Mouse (Mus musculus): ENCODE data around the gene Olfr1204.

Gene Olfr1204

GRCm38 (mm10) chr2:88848992-88849391, at the start of gene Olfr1204:
TSS of gene Olfr1204 (plus strand) at chr2:88849292.
- no peak for DNase-seq (ENCODE audit: low spot score)

DNA sequence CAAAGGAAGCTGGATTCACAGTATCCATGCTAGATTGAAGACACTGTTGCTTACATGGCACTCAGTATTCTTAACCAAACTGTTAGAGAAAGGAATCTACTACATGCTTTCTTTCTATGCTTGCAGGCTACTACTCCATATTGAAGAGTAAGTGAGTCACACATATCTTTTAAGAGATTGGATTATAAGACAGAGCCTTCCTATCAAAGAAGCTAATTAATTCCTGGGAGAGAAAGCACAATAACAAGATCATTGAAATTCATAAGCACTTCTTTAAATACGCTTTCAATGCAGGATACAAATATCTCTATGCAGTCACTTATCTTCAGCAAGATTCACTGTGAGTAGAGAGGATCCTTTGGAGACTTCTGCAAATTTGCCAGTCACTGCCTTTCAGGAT, 34.9 kb upstream of the Olfr1204 start, which contains the start of gene Olfr1202:
Gene Olfr1202 (plus strand): TSS at position 301 of the 400 bp plus-strand sequence.
- no peak for DNase-seq (ENCODE audit: low spot score)

- no peak for DNase-seq (ENCODE audit: low spot score)
Observed at GRCm38 (mm10) chr2:88829437-88829836, 19.7 kb upstream of the Olfr1204 start, which contains the start of gene Olfr1205. TSS of gene Olfr1205 (plus strand) at chr2:88829737.

DNA sequence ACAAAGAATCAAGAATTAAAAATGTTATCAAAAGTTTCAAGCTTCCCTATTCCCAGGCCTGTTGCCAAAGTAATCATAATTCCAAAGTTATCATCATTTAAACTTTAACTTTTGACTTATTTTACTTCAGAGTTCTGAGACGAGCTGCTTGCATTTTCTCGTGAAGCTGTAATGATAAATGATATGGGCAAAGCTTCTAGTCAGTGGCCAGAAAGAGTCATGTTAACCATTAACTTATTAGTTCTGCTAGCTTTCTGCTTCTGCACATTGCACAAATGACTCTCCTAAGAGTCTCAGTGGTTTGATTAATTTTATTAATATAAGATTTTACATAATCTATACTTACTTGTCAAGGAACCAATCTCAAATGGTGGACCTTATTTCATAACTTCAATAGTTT, 10.6 kb upstream of the Olfr1204 start:
- no peak for DNase-seq (ENCODE audit: low spot score)

DNA sequence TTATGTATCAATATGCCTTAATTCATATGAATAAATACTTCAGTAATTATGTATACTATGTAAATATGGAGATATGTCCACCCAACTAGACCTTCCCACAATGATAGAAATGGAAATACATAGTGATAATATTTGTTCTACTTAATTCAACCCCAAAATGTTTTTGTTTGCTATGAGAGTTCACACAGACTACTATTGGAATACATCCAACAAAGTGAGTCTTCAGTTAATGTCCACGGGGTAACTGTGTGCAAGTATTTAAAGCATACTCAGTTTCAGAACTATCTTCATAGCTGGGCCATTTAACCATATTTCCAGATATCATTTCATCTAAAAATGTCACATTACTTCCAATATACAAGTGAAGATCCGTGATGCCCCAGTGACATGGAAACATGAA, 13.8 kb downstream of the Olfr1204 start, which contains the start of gene Olfr1206:
Gene Olfr1206 (plus strand): TSS at position 301 of the 400 bp plus-strand sequence.
- no peak for DNase-seq (ENCODE audit: low spot score)

GRCm38 (mm10) chr2:88902211-88902610, 53.1 kb downstream of the Olfr1204 start, which contains the start of gene Olfr1208:
TSS of gene Olfr1208 (minus strand) at chr2:88902311.
- DNase-seq (ENCODE audit: low spot score), result no peak
